Mouse (Mus musculus): ENCODE data around the gene Aox4.

DNA sequence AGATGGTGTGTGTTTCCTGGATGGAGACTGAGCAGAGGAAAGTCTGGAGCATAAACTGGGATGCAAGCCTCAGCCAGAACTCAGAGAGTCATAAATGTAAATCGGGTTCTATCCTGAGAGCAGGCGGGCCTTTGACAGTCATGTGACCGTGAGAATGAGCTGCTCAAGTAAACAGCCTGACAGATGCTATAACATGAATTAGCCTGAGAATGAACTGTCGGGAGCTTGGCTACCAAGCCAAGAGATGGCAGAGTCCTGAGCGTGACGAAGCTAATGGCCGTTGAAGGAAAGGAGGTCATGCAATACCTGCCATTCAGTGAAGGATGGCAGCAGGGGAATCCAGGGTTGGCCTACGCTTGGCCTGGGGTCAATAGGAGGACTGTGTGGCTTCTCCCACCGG is 13.2 kb upstream of the Aox4 start:
- TF ChIP-seq CTCF (IDR thresholded peaks at IDR 0.05; ENCODE audit: control insufficient read depth, insufficient read depth, low read length) (no peak), POLR2A (IDR thresholded peaks at IDR 0.05; ENCODE audit: borderline replicate concordance, control insufficient read depth, low read depth, low read length) (no peak)
